Mouse (Mus musculus) myocyte (in vitro differentiated cells): ENCODE data around the gene 6030452D12Rik. TPM values are rescaled to one million over a fixed set of nuclear protein-coding genes. Genes with fewer than 3 reads are reported as not detected.

Experiments
- H3K27me3 ChIP-seq: one replicate; pipeline ENCODE4 v1.6.1; 2011; ENCODE audit not compliant: control insufficient read depth, insufficient read depth, insufficient read length
- H3K36me3 ChIP-seq: one replicate; pipeline ENCODE4 v1.6.1; 2011; ENCODE audit not compliant: control insufficient read depth, insufficient read depth
- H3K4me2 ChIP-seq: one replicate; pipeline ENCODE4 v1.6.1; 2011; ENCODE audit warnings: low read depth, control low read depth
- H3K4me3 ChIP-seq: one replicate; pipeline ENCODE4 v1.5.1; 2011; ENCODE audit warnings: mild to moderate bottlenecking, control low read depth, moderate library complexity
- H3K79me2 ChIP-seq: one replicate; pipeline ENCODE4 v1.6.1; 2011; ENCODE audit not compliant: control insufficient read depth, insufficient read depth
- H3ac ChIP-seq: one replicate; pipeline ENCODE4 v1.6.1; 2011; ENCODE audit not compliant: control insufficient read depth, insufficient read length
- CEBPB ChIP-seq: IDR thresholded peaks from 2 replicates; pipeline ENCODE4 v1.6.1; 2011; ENCODE audit warnings: mild to moderate bottlenecking, moderate library complexity; ENCODE audit not compliant: poor library complexity, insufficient read depth, severe bottlenecking
- E2F4 ChIP-seq: IDR thresholded peaks from one replicate; pipeline ENCODE4 v1.6.1; 2011; ENCODE audit warnings: mild to moderate bottlenecking, control low read depth, moderate library complexity; ENCODE audit not compliant: insufficient read depth
- MAX ChIP-seq: IDR thresholded peaks from one replicate; pipeline ENCODE4 v1.6.1; 2011; ENCODE audit warnings: low read depth, mild to moderate bottlenecking, control low read depth
- MYOD1 ChIP-seq, 3 experiments: IDR thresholded peaks; one replicate each; pipeline ENCODE4 v1.6.1; 2011; ENCODE audit warnings: control low read depth in 2 of 3, low read depth in 2 of 3, mild to moderate bottlenecking in 2 of 3, moderate library complexity in 1 of 3; ENCODE audit not compliant: insufficient read length in 2 of 3, control insufficient read depth in 1 of 3
- MYOG ChIP-seq, 3 experiments: IDR thresholded peaks; one replicate each; pipeline ENCODE4 v1.6.1; 2011; ENCODE audit warnings: control low read depth in 2 of 3, low read depth in 2 of 3, mild to moderate bottlenecking in 2 of 3; ENCODE audit not compliant: insufficient read length in 2 of 3, control insufficient read depth in 1 of 3, insufficient read depth in 1 of 3
- POLR2A ChIP-seq: IDR thresholded peaks from one replicate; pipeline ENCODE4 v1.6.1; 2011; ENCODE audit warnings: low read depth, mild to moderate bottlenecking, control low read depth, moderate library complexity; ENCODE audit not compliant: insufficient read length
- POLR2AphosphoS2 ChIP-seq: IDR thresholded peaks from one replicate; pipeline ENCODE4 v1.6.1; 2011; ENCODE audit warnings: low read depth, control low read depth; ENCODE audit not compliant: insufficient read length
- REST ChIP-seq: IDR thresholded peaks from one replicate; pipeline ENCODE4 v1.6.1; 2011; ENCODE audit warnings: mild to moderate bottlenecking, control low read depth, moderate library complexity; ENCODE audit not compliant: insufficient read depth, insufficient read length
- SRF ChIP-seq: IDR thresholded peaks from one replicate; pipeline ENCODE4 v1.6.1; 2011; ENCODE audit warnings: low read depth; ENCODE audit not compliant: control insufficient read depth, insufficient read length
- TCF12 ChIP-seq: IDR thresholded peaks from one replicate; pipeline ENCODE4 v1.6.1; 2011; ENCODE audit warnings: mild to moderate bottlenecking, control low read depth; ENCODE audit not compliant: poor library complexity, insufficient read depth, severe bottlenecking
- TCF3 ChIP-seq: IDR thresholded peaks from one replicate; pipeline ENCODE4 v1.6.1; 2011; ENCODE audit warnings: low read depth, control low read depth; ENCODE audit not compliant: insufficient read length
- USF1 ChIP-seq: IDR thresholded peaks from one replicate; pipeline ENCODE4 v1.6.1; 2011; ENCODE audit warnings: low read depth, mild to moderate bottlenecking, control low read depth, moderate library complexity
- polyA plus RNA-seq: library from polyadenylated mRNA; unstranded; fragments of >200 nt; fragmentation: generic; extraction: Trizol; gene quantifications from one replicate; pipeline ENCODE4 v1.2.1, GENCODE M21; 2012; ENCODE audit warnings: missing spikeins

6030452D12Rik gene
- polyA plus RNA-seq, 1 experiment: not detected

GRCm38 (mm10) chr8:106510365-106510975 is 10.1 kb downstream of the 6030452D12Rik start, which contains the start of gene Cdh3:
Gene Cdh3, plus strand, starts transcription at chr8:106510891.
- Histone ChIP-seq H3K27me3 (no peaks in the 10 kb centered on the region), H3ac (no peak within 1 kb of the TSS), H3K4me2 (no peak within 1 kb of the TSS), H3K79me2 (no peaks in the 10 kb centered on the region), H3K36me3 (no peaks in the 10 kb centered on the region), H3K4me3 (no peak within 1 kb of the TSS)
- TF ChIP-seq POLR2AphosphoS2: no peak
- TF ChIP-seq REST: no peak
- no peak for TF ChIP-seq MAX
- TF ChIP-seq TCF12: no peak
- no peak for TF ChIP-seq TCF3
- TF ChIP-seq MYOD1 (IDR thresholded peaks at IDR 0.05; ENCODE audit: control insufficient read depth in 1 of 3, insufficient read length in 2 of 3, low read depth in 2 of 3): no peak
- no peak for TF ChIP-seq CEBPB
- no peak for TF ChIP-seq USF1
- no peak for TF ChIP-seq SRF
- TF ChIP-seq POLR2A: no peak
- no peak for TF ChIP-seq E2F4
- TF ChIP-seq MYOG (IDR thresholded peaks at IDR 0.05; ENCODE audit: control insufficient read depth in 1 of 3, insufficient read depth in 1 of 3, insufficient read length in 2 of 3, low read depth in 2 of 3): no peak

DNA sequence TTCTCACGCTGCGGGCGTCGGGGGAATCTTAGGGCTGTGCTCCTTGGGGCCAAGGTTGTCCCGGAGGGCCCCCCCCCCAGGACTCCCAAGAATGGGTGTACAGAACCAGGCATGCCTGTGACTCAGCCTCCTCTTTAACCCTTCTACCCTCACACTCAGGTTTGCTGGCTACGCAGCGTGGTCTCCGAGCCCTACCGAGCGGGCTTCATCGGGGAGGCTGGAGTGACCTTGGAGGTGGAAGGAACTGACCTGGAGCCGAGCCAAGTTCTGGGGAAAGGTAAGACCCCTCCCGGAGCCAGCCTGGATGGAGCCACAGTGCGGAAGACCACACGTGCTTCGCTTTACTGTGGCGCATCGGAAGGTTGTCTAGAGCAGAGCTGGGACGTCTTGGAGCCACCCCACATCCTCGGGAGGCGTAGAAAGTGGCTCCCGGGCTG is 10.8 kb downstream of the 6030452D12Rik start:
- Histone ChIP-seq H3ac (no peak overlapping the region), H3K4me2 (no peak overlapping the region), H3K79me2 (no peaks in the 10 kb centered on the region), H3K27me3 (no peaks in the 10 kb centered on the region), H3K36me3 (no peaks in the 10 kb centered on the region), H3K4me3 (no peak overlapping the region)
- no peak for TF ChIP-seq POLR2AphosphoS2

DNA sequence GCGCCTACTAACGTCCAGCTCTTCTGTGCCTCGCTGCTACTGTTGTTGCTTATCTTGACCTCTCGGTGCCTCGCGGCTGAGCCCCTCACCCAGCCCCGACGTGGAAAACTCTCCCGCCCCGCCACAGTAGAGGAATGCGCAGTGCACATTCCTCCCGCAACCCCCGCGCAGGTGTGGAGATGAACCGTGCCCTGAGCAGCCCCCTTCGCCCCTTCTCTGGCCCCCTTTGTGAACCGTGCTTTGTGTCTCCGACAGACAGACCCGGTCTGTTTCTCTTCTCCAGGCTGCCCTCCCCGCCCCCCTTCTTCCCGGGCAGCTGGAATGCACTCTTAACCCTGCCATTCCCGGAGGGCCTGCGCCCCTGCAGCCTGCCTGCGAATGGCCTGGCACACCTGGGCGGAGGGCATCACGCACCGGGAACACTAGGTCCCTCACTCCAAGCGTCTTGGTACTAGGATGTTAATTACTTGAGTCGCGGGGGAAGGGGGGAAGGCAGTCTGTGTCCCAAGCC is 11.3 kb downstream of the 6030452D12Rik start:
- TF ChIP-seq TCF3 (no peak), E2F4 (no peak), TCF12 (no peak), POLR2AphosphoS2 (no peak), REST (no peak), MYOG (IDR thresholded peaks at IDR 0.05; ENCODE audit: control insufficient read depth in 1 of 3, insufficient read depth in 1 of 3, insufficient read length in 2 of 3, low read depth in 2 of 3) (no peak), POLR2A (no peak), MAX (no peak), SRF (no peak), MYOD1 (IDR thresholded peaks at IDR 0.05; ENCODE audit: control insufficient read depth in 1 of 3, insufficient read length in 2 of 3, low read depth in 2 of 3) (no peak)
- no peak overlapping the region for H3K4me2 ChIP-seq
- H3K4me3 ChIP-seq: no peak overlapping the region
- no peaks in the 10 kb centered on the region for H3K27me3 ChIP-seq
- no peaks in the 10 kb centered on the region for H3K36me3 ChIP-seq
- H3ac ChIP-seq: no peak overlapping the region
- no peaks in the 10 kb centered on the region for H3K79me2 ChIP-seq

DNA sequence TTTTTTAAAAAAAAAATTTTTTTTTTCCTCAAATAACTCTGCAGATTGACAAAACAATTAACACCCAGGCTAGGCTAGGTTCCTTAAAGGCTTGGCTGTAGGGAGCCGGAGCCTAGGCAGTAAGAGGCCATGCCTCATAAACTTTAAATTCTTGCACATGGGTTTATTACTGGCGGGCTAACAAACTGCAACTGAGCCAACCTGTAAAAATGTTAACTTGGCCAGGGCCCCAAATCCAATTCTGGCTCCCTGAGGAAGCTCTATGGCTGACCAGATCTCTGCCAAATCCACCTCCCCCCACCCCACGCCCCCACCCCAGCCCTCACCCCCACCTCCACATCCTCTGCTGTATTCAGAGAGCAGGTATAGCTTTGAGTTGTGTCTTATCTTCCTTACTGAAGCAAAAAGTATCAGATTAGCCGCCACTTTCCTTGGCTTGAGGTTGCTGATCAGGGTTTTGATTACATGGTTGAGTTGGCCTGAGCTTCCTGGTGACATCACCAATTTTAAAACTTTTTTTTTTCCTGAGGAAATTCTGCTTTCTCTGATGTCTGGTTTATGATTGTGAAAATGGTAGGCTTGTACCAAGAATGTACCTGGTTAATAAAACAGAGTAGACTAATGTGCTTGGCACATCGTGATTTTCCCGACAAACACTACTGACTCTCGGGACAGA is 12.3 kb downstream of the 6030452D12Rik start:
- H3K27me3 ChIP-seq: no peaks in the 10 kb centered on the region
- no peaks in the 10 kb centered on the region for H3K79me2 ChIP-seq
- H3K36me3 ChIP-seq: no peaks in the 10 kb centered on the region

More for the DNA sequence above, 12.3 kb downstream of the 6030452D12Rik start:
- H3K4me2 ChIP-seq: no peak overlapping the region
- no peak for TF ChIP-seq POLR2A
- no peak for TF ChIP-seq TCF3
- TF ChIP-seq SRF: no peak
- no peak for TF ChIP-seq MAX
- no peak for TF ChIP-seq USF1
- TF ChIP-seq CEBPB: no peak
- TF ChIP-seq MYOG (IDR thresholded peaks at IDR 0.05; ENCODE audit: control insufficient read depth in 1 of 3, insufficient read depth in 1 of 3, insufficient read length in 2 of 3, low read depth in 2 of 3): no peak
- TF ChIP-seq MYOD1 (IDR thresholded peaks at IDR 0.05; ENCODE audit: control insufficient read depth in 1 of 3, insufficient read length in 2 of 3, low read depth in 2 of 3): no peak
- no peak for TF ChIP-seq POLR2AphosphoS2
- TF ChIP-seq TCF12: no peak
- TF ChIP-seq REST: no peak
- TF ChIP-seq E2F4: no peak
- no peak overlapping the region for H3K4me3 ChIP-seq
- H3ac ChIP-seq: no peak overlapping the region
